Mouse (Mus musculus) 3134 (cell line): Measurements from ENCODE around the gene Sptbn4.

ENCODE experiments used
- DNase-seq: peaks from one replicate; pipeline ENCODE4 v3.0.0-alpha.2; 2011; ENCODE audit warnings: low spot score; ENCODE audit not compliant: insufficient read length; ENCODE audit errors: extremely low read depth

Gene Sptbn4

DNA sequence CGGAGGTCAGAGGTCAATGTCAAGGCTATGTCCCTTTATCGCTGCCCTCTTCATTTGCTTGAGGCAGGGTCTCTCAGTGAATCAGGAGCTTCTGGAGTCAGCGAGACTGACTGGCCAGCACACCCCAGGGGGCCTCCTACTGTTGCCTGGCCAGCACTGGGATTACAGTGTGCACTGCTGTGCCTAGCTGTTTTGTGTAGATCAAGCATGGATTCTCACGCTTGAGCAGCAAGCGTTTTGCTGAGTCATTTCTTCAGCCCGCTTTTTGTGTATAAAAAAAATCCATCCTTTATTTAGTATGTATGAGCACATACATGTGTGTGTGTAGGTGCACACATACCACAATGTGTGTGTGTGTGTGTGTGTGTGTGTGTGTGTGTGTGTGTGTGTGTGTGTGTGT lies 58.3 kb downstream of the Sptbn4 start:
- no peak for DNase-seq

DNA sequence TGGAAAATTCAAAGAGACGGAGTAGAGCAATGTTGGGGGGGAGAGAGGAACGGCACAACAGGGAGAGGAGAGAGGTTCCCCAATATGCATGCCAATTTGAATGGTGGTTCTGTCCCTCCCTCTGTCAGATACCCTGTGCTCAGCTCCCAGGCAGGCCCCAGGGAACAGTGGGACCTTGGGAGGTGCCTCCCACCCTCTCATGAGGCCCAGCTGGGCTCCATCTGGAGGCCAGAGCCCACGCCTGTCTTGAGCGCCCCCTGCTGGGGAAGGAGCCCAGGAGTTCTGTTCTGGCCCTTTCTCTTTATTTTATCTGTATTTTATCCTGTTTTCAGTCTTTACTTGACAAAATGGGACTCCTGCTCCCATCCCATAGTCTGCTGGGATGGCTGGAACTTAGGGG lies 62.8 kb downstream of the Sptbn4 start:
- no peak for DNase-seq

DNA sequence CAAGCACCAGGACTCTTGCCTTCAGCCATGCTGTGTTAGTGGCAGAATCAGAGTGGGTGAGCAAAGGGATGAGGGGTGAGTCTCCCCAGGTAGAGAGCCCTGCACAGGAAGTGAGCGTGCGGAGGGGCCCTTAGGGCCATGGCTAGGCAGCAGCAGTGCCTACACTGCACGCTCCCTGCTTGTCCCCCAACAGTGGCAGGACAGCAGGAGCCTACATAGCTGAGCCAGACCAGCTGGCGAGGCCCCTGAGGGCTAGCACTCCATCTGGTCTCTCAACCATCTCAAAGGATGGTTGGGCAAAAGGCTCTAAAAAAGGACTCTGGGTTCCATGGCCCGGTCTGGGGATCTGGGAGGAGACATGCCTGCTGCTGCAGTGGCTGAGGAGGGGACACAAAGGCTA lies 63.4 kb downstream of the Sptbn4 start:
- DNase-seq = no peak

DNA sequence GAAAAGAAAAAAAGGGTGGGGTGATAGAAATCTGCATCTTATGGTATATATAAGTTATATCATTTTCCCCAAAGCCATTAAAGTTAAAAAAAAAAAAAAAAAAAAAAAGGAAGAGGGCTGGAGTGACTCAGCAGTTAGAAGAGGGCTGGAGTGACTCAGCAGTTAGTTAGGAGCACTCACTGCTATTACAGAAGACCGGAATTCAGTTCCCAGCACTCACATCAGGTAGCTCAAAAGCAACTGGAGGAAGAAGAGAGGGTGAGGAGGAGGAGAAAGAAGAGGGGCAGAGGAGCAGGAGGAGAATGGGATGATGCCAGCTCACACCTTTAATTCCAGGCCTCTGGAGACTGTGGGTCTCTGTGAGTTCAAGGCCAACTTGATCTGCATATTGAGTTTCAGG lies 64.3 kb downstream of the Sptbn4 start:
- DNase-seq = no peak

DNA sequence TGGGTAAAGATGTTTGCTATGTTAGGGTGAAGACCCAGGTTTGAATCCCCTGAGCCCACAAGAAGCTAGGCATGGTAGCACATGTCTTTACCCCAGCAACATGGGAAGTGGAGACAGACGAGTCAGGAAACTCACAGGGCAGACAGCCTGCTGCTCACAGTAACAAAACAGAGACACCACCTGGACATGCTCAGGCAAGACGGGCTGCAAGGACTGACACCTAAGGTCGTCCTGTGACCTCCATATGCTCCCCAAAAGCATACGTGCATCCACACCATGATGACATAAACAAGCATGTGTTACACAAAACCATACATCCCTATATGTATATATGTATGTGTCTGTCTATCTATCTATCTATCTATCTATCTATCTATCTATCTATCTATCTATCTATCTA lies 65.9 kb downstream of the Sptbn4 start:
- no peak for DNase-seq

DNA sequence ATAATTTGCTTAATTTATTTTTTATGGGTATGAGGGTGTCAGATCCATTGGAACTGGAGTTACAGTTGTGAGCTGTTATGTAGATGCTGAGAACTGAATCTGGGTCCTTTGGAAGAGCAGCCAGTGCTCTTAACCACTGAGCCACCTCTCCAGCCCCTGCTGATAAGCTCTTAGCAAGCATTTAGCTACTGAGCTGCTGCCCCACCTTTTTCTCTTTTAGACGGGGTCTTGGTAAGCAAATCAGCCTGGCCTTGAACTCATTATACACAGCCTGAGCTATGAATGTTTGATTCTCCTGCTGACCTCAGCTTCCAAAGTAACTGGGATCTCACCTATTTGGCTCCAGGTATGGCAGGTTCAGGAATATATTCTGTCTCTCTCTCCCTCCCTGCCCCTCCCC lies 66.5 kb downstream of the Sptbn4 start:
- DNase-seq = no peak

DNA sequence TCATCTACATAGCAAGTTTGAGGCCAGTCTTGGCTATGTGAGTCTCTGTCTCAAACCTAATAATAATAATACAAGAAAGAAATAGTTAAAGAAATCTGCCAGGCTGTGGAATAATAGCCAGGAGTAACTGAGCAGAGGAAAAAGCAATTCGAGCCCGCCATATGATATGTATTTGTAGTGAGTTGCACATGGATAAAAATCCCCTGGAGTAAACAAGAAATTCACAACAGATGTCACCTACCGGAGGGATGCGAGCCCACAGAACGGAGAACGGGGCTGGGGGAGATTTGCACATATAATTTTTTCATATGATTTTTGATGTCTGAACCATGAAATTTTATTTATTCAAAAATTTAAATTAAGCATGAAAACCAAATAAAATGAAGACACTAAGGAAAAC lies 67.7 kb downstream of the Sptbn4 start:
- no peak for DNase-seq

DNA sequence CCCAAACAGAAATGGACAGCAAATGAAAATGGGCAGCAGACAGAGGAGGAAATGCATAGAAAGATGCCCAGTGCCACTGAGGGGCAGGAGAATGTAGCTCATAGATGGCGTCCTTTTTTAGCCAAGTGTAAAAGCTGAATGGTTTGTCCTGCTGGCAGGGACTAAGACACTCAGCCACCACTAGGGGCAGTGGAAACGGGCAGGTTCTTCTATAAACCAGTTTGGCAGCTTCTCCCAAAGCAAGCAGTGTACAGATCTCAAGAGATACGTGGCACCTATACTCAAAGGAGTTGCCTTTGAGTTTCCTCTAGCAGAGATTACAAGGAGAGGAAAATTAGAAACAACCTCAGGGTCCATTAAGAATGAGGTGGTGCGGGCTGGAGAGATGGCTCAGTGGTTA lies 69.1 kb downstream of the Sptbn4 start:
- DNase-seq = no peak

DNA sequence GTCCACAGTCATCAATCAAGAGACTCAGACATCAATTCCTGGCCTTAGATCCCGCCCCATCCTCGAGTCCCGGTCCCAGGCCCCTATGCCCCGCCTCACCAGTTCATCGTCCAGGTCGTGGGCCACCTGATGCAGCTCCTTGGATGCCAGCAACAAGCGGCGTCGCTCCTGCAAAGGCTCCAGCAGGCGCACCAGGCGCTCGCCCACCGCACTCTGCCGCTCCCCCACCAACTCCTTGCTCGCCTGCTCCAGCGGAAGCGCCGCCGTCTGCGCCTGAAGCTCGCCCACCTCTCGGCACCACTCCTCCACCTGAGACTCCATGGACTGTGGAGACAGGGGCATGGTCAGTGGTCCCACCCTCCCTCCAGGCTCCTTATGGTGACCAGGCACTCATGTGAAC lies 72.2 kb downstream of the Sptbn4 start:
- DNase-seq = no peak

DNA sequence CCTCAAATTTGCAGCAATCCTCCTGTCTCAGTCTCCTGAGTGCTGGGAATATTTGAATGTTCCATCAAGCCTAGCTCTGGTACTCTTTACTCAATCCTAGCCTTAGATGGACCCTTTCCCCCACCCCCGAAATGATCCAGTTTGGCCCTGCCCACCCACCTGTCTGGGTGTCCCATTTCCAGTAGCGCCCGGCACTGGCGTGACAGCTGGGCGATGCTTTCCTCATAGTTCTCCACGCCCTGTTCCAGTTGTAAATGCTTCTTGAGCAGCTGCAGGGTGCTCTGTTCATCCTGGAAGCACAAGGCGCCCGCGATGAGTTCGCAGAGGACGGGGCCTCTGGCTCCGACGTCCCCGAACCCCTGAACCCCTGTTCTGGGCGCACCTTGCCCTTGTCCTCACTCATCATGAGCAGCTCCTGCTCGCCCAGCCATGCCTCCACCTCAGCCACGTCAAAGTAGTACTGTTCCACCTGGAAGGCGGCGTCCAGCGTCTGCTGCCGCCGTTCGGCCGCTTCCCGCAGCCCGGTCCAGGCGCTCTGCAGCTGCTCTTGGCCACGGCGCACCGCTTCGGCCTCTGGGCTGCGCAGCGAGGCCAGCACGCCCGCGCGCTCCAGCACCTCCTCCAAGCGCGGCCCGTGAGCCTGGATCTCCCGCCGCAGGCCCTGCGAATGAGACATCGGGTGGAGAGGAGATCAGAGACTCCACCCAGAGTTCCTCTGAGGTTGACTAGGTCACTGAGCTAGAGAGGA lies 75.6 kb downstream of the Sptbn4 start:
- no peak for DNase-seq

DNA sequence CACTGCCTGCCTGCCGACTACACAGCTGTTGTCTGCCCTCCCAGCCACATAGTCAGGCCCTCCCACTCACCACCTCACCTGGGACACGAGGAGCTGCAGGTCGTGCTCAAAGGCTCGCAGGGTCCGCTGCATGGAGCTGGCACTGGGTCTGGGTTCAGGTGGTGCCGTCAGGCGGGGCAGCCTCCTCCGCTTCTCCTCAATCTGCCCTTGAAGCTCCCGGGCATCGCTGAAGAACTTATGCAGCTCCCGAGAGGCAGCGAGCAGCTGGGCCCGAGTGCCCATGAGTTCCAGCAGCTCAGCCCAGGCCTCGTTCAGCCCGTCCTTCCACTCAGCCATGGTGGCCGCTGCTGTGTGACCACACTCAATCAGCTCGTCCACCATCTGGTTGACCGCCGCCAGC lies 78.4 kb downstream of the Sptbn4 start:
- DNase-seq = no peak

DNA sequence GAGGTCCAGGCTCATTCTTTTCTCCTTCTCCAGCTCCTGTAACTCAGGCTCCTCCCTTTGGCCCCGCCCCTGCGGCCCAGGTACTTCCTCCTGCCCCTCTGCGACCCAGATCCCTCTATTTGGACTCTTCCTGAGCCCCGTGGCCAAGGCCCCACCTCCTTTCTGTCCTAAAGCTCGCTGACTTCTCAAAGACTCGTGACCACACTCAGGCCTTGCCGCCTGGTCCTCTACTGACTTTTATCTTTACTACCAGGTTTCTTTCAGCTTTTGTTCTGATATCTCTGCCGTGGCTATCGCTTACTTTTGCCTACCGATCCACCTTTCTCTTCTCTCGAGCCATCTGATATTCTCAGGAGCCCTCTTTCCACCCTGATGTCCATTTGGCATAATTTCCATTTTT lies 79.5 kb downstream of the Sptbn4 start:
- DNase-seq = no peak

DNA sequence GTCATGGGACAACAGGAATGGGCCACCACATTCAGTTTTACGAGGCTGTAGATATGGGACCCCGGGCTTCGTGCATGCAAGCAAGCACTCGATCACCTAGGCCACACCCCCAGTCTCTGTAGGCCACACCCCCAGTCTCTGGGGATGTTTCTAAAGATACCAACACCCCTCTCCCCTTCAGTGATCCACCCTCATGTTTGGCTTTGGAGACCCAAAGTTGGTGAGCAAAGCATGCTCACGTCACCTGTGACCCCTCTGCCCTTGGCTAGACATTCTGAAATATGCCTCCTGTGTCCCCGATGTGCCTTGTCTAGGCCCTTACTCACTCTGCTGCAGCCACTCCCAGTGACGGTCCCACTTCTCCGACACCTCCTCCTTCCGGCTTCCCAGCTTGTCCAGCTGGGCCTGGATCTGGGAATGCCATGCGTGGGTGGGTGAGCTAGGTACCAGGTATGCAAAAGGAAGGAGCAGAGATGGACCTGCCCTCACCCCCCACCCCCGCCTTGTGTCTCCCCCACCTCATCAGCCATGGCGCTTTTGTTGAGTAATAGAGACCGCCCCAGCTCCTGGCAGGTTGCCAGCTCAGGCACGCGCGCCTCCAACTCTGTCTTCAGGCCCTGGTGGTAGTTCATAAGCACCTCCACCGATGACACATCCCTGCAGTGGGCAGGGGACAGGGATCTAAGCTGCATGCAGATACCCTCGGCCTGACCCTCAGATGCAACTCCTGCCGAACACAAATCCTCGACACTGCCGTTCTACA lies 81.2 kb downstream of the Sptbn4 start:
- no peak for DNase-seq

DNA sequence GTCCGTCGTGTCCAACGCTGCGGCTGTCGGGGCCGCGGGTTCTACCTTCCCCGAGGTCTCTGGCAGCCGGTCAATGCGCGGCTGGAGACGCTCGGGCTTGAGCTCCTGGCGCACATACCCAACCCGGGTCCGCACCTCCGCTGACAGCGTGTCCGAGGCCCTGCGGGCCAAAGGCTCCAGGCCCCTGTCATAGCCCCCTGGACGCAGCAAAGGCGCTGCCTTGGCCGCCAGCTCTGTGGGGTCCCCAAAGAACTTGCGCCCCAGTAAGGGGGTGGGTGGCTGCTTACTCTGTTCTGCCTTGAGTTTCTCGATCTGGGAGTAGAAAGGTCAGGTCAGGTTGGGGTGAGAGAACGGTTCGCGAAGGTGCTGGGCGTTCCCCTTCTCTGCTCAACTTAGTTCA lies 83.1 kb downstream of the Sptbn4 start:
- no peak for DNase-seq

DNA sequence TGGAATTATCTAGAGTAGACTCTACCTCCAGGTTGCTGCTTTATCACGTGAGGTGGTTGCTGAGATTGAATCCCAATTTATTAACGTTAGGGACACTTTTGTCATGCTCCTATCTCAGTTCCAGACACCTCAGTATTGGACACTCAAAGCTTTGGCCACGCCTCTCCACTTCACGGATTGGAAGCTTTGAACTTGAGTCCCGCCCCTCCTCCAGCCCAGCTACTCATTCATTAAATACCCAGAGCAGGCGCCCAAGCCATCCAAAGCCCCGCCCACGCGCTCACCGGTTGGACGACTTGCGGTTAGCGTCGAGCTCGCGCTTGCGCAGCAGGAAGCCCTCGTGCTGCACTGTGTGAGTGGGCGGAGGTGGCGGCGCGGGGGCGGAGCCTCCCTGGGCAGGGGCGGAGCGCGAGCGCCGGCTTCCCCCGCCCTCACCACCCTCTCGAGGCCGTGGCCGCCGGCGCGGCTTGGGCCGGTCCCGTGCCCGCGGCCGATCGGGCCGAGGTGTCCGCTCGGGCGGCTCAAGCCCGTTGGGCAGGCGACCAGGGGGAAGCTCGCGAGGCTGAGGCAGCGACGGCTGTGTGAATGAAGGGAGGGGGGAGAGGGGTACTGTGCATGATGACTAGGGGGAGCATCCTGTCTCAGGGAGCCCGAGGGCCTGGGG lies 86.1 kb downstream of the Sptbn4 start:
- DNase-seq = peak; percentile 99

DNA sequence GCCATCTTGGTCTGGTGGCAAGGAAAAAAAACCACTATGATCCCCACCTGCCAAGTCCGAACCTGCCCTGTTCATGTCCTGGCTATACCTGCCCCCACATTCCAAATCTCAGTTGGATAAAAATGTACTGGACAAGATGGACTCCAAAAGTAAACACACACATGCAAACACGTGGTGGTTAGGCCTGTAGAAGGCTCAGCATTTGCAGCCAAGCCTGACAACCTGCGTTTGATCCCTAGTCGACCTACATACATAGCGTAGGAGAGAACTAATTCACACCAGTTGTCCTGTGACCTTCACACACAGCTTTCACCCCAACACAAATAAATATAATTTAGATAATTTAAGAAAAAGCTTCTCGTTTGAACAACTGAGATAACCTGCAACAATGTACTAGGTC lies 86.7 kb downstream of the Sptbn4 start:
- DNase-seq = no peak

DNA sequence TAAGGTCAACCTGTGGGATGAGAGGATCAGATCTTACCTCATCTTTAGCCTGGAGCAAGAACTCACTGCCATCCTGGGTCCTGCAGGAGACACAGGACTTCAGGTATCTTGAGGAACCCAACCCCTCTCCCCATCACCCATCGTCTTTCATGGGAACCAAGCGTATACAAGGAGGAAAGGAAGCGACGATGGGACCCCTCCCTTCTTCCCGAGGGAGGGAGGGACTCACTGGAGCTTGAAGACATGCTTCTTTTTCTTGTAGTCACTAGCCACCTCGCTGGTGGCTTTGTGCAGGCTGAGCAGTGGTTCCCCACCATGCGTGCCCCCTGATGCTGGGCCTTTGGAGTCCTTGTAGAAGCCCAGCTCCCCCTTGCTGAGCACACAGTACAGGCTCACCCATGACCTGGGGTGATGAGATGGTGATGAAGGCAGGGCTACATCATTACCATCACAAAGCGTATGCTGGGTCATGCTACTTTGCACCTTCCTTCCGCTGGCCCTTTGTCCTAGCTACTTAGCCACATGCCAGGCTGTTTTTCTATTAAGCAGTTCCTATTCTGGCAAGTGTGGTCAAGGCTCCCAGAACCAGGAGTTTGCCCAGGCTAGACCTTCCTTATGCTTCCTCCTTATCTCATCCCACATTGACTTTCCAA lies 87.7 kb downstream of the Sptbn4 start:
- DNase-seq = no peak

DNA sequence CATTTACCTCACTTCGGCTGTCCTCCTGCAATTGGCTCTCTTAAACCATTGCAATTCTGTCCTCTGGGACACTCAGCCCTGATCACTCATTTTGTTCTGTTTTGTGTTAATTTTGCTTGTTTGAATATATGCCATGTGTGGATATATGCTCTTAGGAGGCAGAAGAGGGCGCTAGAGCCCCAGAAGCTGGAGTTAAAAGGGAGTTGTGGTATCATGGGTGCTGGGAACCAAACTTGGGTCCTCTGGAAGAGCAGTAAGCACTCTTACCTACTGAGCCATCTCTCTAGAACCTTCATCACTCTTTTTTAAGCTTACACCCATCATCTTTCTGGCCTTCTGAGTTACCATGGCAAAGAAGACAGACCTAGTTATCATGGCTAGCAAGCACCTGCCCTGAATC lies 88.3 kb downstream of the Sptbn4 start:
- no peak for DNase-seq

DNA sequence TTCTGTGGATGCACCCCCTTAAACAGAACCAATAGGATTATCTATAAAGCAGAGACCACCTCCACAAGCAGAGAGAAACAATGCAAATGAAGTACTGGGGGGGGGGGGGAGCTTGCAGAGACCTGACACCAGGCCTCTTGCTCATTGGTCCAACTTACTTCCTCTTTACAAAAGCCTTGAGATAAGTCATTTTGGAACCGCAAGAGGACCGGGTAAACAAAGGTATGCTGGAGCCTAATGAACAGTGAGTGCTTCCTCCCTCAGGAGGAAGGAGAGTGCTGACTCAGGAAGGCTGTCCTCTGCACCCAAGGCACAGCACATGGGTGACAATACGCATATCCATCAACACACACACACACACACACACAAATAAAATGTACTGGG lies 89.9 kb downstream of the Sptbn4 start:
- no peak for DNase-seq

DNA sequence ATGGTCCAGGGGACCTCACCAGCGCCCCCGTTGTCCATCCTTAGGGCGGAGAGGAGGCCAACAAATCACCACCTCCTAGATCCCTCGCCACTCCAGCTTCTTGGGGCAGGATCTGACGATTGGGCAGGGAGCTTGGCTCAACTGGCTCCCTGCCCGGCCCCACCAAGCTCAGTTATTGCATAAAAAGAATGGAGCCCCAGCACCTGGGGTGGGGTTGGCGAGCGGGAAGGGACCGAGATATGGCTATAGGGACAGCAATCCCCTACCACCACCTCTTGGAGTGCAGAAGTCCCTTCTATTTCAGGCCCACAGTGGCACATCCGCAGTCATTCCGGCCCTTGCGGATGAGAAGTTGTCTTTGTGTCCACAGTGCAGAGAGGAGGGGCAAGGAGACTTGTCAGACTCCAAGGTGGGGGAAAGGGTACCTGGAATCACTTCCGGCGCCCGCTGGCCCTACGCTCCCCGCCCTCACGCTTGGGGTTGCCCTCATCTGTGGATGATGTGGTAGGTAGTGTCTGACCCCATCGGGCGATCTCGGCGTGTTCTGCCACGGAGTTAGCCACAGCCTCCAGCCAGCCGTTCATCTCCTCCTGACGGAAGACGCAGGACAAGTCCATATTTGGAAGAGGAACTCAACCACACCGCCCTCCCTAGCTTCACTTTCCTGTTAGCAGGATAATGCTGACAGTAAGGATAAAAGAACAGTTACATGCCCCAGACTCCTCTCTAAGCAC lies 90.5 kb downstream of the Sptbn4 start, which contains the start of gene Gm20479:
Gene Gm20479 (minus strand): TSS at position 559 of the 734 bp plus-strand sequence.
- DNase-seq = no peak

DNA sequence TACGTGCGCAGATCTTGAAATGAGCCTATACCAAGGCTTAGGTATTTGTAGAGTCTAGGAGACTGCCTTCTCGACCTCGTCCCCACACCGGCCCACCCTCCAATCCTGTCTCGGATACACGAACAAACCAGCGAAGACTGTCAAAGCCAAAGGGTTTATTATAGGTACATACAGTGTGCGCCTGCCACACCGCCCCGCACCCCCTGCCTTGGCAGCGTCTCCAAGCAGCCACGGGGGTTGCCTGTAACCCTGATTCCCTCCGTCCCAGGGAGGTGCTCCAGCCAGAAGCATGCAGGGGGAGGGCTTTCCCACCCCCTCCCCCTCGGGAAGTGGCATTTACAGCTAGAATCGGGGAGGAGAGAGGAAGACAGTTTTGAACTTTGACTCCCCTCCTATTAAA lies 91.2 kb downstream of the Sptbn4 start:
- DNase-seq = no peak
